Mouse (Mus musculus): ENCODE results near the gene Dmwd. TPM values are rescaled to one million over a fixed set of nuclear protein-coding genes. Genes with fewer than 3 reads are reported as not detected.

Gene Dmwd
- polyA plus RNA-seq, 1 experiment, result 26.6 TPM

- peaks cover 50% of the 10 kb centered on the region for H3K36me3 ChIP-seq (ENCODE audit: control insufficient read depth, insufficient read depth, low read length)
These were observed 28.0 kb upstream of the Dmwd start for GRCm38 (mm10) chr7:19048006-19048527.

GRCm38 (mm10) chr7:19049252-19049651 is 26.8 kb upstream of the Dmwd start:
- no peak for TF ChIP-seq CTCF (IDR thresholded peaks at IDR 0.05; ENCODE audit: extremely low read depth, insufficient read depth, insufficient read length, insufficient replicate concordance)
- no peak for TF ChIP-seq POLR2A (IDR thresholded peaks at IDR 0.05; ENCODE audit: low read depth, low read length)
- Histone ChIP-seq H3K27me3 (ENCODE audit: control insufficient read depth, insufficient read depth, low read length) (no peaks in the 10 kb centered on the region), H3K36me3 (ENCODE audit: control insufficient read depth, insufficient read depth, low read length) (peaks cover 48% of the 10 kb centered on the region), H3K4me1 (ENCODE audit: control insufficient read depth, insufficient read depth, insufficient read length) (no peaks in the 10 kb centered on the region), H3K27ac (ENCODE audit: insufficient read depth, low read length) (no peak overlapping the region), H3K4me3 (ENCODE audit: extremely low read depth, insufficient read depth, insufficient read length) (no peak overlapping the region)
- 74% methylated on average over 5 of the region's 5 CpGs for WGBS
- no peak for DNase-seq (ENCODE audit: low read depth in 1 of 2, low spot score in 2 of 2)

More at GRCm38 (mm10) chr7:19048006-19048527, 28.0 kb upstream of the Dmwd start:
- Histone ChIP-seq H3K4me3 (ENCODE audit: extremely low read depth, insufficient read depth, insufficient read length) (no peak overlapping the region), H3K27ac (ENCODE audit: insufficient read depth, low read length) (no peak overlapping the region), H3K4me1 (ENCODE audit: control insufficient read depth, insufficient read depth, insufficient read length) (no peaks in the 10 kb centered on the region), H3K27me3 (ENCODE audit: control insufficient read depth, insufficient read depth, low read length) (no peaks in the 10 kb centered on the region)
- no peak for TF ChIP-seq CTCF (IDR thresholded peaks at IDR 0.05; ENCODE audit: extremely low read depth, insufficient read depth, insufficient read length, insufficient replicate concordance)
- TF ChIP-seq POLR2A (IDR thresholded peaks at IDR 0.05; ENCODE audit: low read depth, low read length), result no peak
- DNase-seq (ENCODE audit: low read depth in 1 of 2, low spot score in 2 of 2), result no peak
- WGBS, result 77% methylated on average over 14 of the region's 14 CpGs

GRCm38 (mm10) chr7:19050172-19050571 is 25.9 kb upstream of the Dmwd start:
- Histone ChIP-seq H3K27me3 (ENCODE audit: control insufficient read depth, insufficient read depth, low read length) (no peaks in the 10 kb centered on the region), H3K36me3 (ENCODE audit: control insufficient read depth, insufficient read depth, low read length) (peaks cover 48% of the 10 kb centered on the region), H3K4me1 (ENCODE audit: control insufficient read depth, insufficient read depth, insufficient read length) (no peaks in the 10 kb centered on the region), H3K27ac (ENCODE audit: insufficient read depth, low read length) (no peak overlapping the region), H3K4me3 (ENCODE audit: extremely low read depth, insufficient read depth, insufficient read length) (no peak overlapping the region)
- DNase-seq (ENCODE audit: low read depth in 1 of 2, low spot score in 2 of 2), result no peak
- no peak for TF ChIP-seq CTCF (IDR thresholded peaks at IDR 0.05; ENCODE audit: extremely low read depth, insufficient read depth, insufficient read length, insufficient replicate concordance)
- TF ChIP-seq POLR2A (IDR thresholded peaks at IDR 0.05; ENCODE audit: low read depth, low read length), result no peak
- 58% methylated on average over 8 of the region's 8 CpGs for WGBS

GRCm38 (mm10) chr7:19051161-19051560 is 24.9 kb upstream of the Dmwd start:
- 88% methylated on average over 4 of the region's 4 CpGs for WGBS
- Histone ChIP-seq H3K36me3 (ENCODE audit: control insufficient read depth, insufficient read depth, low read length) (peaks cover 43% of the 10 kb centered on the region), H3K4me3 (ENCODE audit: extremely low read depth, insufficient read depth, insufficient read length) (no peak overlapping the region), H3K27ac (ENCODE audit: insufficient read depth, low read length) (no peak overlapping the region), H3K4me1 (ENCODE audit: control insufficient read depth, insufficient read depth, insufficient read length) (no peaks in the 10 kb centered on the region), H3K27me3 (ENCODE audit: control insufficient read depth, insufficient read depth, low read length) (no peaks in the 10 kb centered on the region)
- DNase-seq (ENCODE audit: low read depth in 1 of 2, low spot score in 2 of 2), result no peak
- TF ChIP-seq CTCF (IDR thresholded peaks at IDR 0.05; ENCODE audit: extremely low read depth, insufficient read depth, insufficient read length, insufficient replicate concordance) (no peak), POLR2A (IDR thresholded peaks at IDR 0.05; ENCODE audit: low read depth, low read length) (no peak)

- Histone ChIP-seq H3K4me1 (ENCODE audit: control insufficient read depth, insufficient read depth, insufficient read length) (no peaks in the 10 kb centered on the region), H3K4me3 (ENCODE audit: extremely low read depth, insufficient read depth, insufficient read length) (no peak overlapping the region), H3K27me3 (ENCODE audit: control insufficient read depth, insufficient read depth, low read length) (no peaks in the 10 kb centered on the region), H3K27ac (ENCODE audit: insufficient read depth, low read length) (no peak overlapping the region), H3K36me3 (ENCODE audit: control insufficient read depth, insufficient read depth, low read length) (peaks cover 34% of the 10 kb centered on the region)
- DNase-seq (ENCODE audit: low read depth in 1 of 2, low spot score in 2 of 2), result no peak
- TF ChIP-seq CTCF (IDR thresholded peaks at IDR 0.05; ENCODE audit: extremely low read depth, insufficient read depth, insufficient read length, insufficient replicate concordance) (no peak), POLR2A (IDR thresholded peaks at IDR 0.05; ENCODE audit: low read depth, low read length) (no peak)
- 92% methylated on average over 15 of the region's 15 CpGs for WGBS
These were observed 23.5 kb upstream of the Dmwd start for GRCm38 (mm10) chr7:19052345-19053135.

- peaks cover 28% of the 10 kb centered on the region for H3K36me3 ChIP-seq (ENCODE audit: control insufficient read depth, insufficient read depth, low read length)
- no peak for DNase-seq (ENCODE audit: low read depth in 1 of 2, low spot score in 2 of 2)
- no peak overlapping the region for H3K27ac ChIP-seq (ENCODE audit: insufficient read depth, low read length)
- WGBS, result 95% methylated on average over 7 of the region's 7 CpGs
- no peak overlapping the region for H3K4me3 ChIP-seq (ENCODE audit: extremely low read depth, insufficient read depth, insufficient read length)
- H3K4me1 ChIP-seq (ENCODE audit: control insufficient read depth, insufficient read depth, insufficient read length), result no peaks in the 10 kb centered on the region
- TF ChIP-seq POLR2A (IDR thresholded peaks at IDR 0.05; ENCODE audit: low read depth, low read length) (no peak), CTCF (IDR thresholded peaks at IDR 0.05; ENCODE audit: extremely low read depth, insufficient read depth, insufficient read length, insufficient replicate concordance) (no peak)
- H3K27me3 ChIP-seq (ENCODE audit: control insufficient read depth, insufficient read depth, low read length), result no peaks in the 10 kb centered on the region
These were observed 22.9 kb upstream of the Dmwd start for GRCm38 (mm10) chr7:19053136-19053532.

All from spleen, adult 2 months (tissue).